Mouse (Mus musculus): ENCODE measurements around the gene Eid2. TPM values are rescaled to one million over a fixed set of nuclear protein-coding genes. Genes with fewer than 3 reads are reported as not detected.
A peak's percentile ranks its signal among the peaks of the same experiment; 100 is the strongest.

The Eid2 gene
- polyA plus RNA-seq, 1 experiment from 2014 or later = 1.2 TPM

GRCm38 (mm10) chr7:28278279-28278652, 10.6 kb downstream of the Eid2 start:
- Histone ChIP-seq H3K9ac (ENCODE audit: low read length) (peak overlapping the region; percentile 94), H3K36me3 (ENCODE audit: control insufficient read depth, insufficient read depth, low read length) (no peaks in the 10 kb centered on the region), H3K4me2 (ENCODE audit: low read depth, low read length) (peak overlapping the region; percentile 91), H3K27me3 (ENCODE audit: control insufficient read depth, insufficient read depth, low read length) (no peaks in the 10 kb centered on the region), H3K4me3 (replicated peaks; ENCODE audit: low read length) (peak overlapping the region; percentile 82), H3K4me1 (ENCODE audit: control insufficient read depth, insufficient read depth, low read length) (peaks cover 7% of the 10 kb centered on the region), H3K27ac (ENCODE audit: low read length) (no peak overlapping the region; the same call in 1 of the 2 replicates), H3K9me3 (replicated peaks; ENCODE audit: control insufficient read depth, low read length) (no peaks in the 10 kb centered on the region)
- WGBS = 85% methylated on average over 7 of the region's 7 CpGs
- no peak for ATAC-seq (ENCODE audit: insufficient read depth, low FRiP score)

GRCm38 (mm10) chr7:28280630-28281029, 12.9 kb downstream of the Eid2 start:
- peaks cover 7% of the 10 kb centered on the region for H3K4me1 ChIP-seq (ENCODE audit: control insufficient read depth, insufficient read depth, low read length)
- no peak overlapping the region for H3K4me3 ChIP-seq (replicated peaks; ENCODE audit: low read length)
- no peaks in the 10 kb centered on the region for H3K9me3 ChIP-seq (replicated peaks; ENCODE audit: control insufficient read depth, low read length)
- H3K27ac ChIP-seq (ENCODE audit: low read length) = no peak overlapping the region
- H3K9ac ChIP-seq (ENCODE audit: low read length) = no peak overlapping the region
- H3K27me3 ChIP-seq (ENCODE audit: control insufficient read depth, insufficient read depth, low read length) = no peaks in the 10 kb centered on the region
- ATAC-seq (ENCODE audit: insufficient read depth, low FRiP score) = no peak
- WGBS = 68% methylated on average over 7 of the region's 7 CpGs
- H3K4me2 ChIP-seq (ENCODE audit: low read depth, low read length) = no peak overlapping the region
- H3K36me3 ChIP-seq (ENCODE audit: control insufficient read depth, insufficient read depth, low read length) = no peaks in the 10 kb centered on the region

GRCm38 (mm10) chr7:28290165-28290564, 22.5 kb downstream of the Eid2 start:
- Histone ChIP-seq H3K4me1 (ENCODE audit: control insufficient read depth, insufficient read depth, low read length) (peaks cover 5% of the 10 kb centered on the region; the same call in 1 of the 2 replicates), H3K4me3 (replicated peaks; ENCODE audit: low read length) (peak overlapping the region; percentile 31), H3K27me3 (ENCODE audit: control insufficient read depth, insufficient read depth, low read length) (peaks cover 58% of the 10 kb centered on the region), H3K4me2 (ENCODE audit: low read depth, low read length) (peak overlapping the region; percentile 57), H3K9me3 (replicated peaks; ENCODE audit: control insufficient read depth, low read length) (no peaks in the 10 kb centered on the region), H3K36me3 (ENCODE audit: control insufficient read depth, insufficient read depth, low read length) (no peaks in the 10 kb centered on the region), H3K27ac (ENCODE audit: low read length) (no peak overlapping the region), H3K9ac (ENCODE audit: low read length) (peak overlapping the region; percentile 57; the same call in 1 of the 2 replicates)
- ATAC-seq (ENCODE audit: insufficient read depth, low FRiP score) = 0 out of 2 replicates have a peak, but pooled peaks have one; percentile 1
- WGBS = 0% methylated on average over 15 of the region's 18 CpGs

GRCm38 (mm10) chr7:28290638-28291590, 23.2 kb downstream of the Eid2 start, which contains the start of gene Selenov:
Gene Selenov (minus strand): TSS chr7:28291186.
- ATAC-seq (ENCODE audit: insufficient read depth, low FRiP score) = peak; percentile 52; the same call in 1 of the 2 replicates
- H3K27me3 ChIP-seq (ENCODE audit: control insufficient read depth, insufficient read depth, low read length) = peaks cover 63% of the 10 kb centered on the region
- peaks cover 5% of the 10 kb centered on the region; the same call in 1 of the 2 replicates for H3K4me1 ChIP-seq (ENCODE audit: control insufficient read depth, insufficient read depth, low read length)

GRCm38 (mm10) chr7:28294481-28294880, 26.8 kb downstream of the Eid2 start:
- Histone ChIP-seq H3K27ac (ENCODE audit: low read length) (no peak overlapping the region), H3K27me3 (ENCODE audit: control insufficient read depth, insufficient read depth, low read length) (peaks cover 60% of the 10 kb centered on the region), H3K36me3 (ENCODE audit: control insufficient read depth, insufficient read depth, low read length) (no peaks in the 10 kb centered on the region), H3K9ac (ENCODE audit: low read length) (peak overlapping the region; percentile 70), H3K4me3 (replicated peaks; ENCODE audit: low read length) (peak overlapping the region; percentile 54), H3K9me3 (replicated peaks; ENCODE audit: control insufficient read depth, low read length) (no peaks in the 10 kb centered on the region), H3K4me1 (ENCODE audit: control insufficient read depth, insufficient read depth, low read length) (peaks cover 5% of the 10 kb centered on the region; the same call in 1 of the 2 replicates), H3K4me2 (ENCODE audit: low read depth, low read length) (peak overlapping the region; percentile 73)
- 3% methylated on average over 63 of the region's 63 CpGs for WGBS
- peak; percentile 74 for ATAC-seq (ENCODE audit: insufficient read depth, low FRiP score)

More at GRCm38 (mm10) chr7:28290638-28291590, 23.2 kb downstream of the Eid2 start, which contains the start of gene Selenov:
- Histone ChIP-seq H3K9ac (ENCODE audit: low read length) (peak within 1 kb of the TSS; percentile 57), H3K4me2 (ENCODE audit: low read depth, low read length) (peak within 1 kb of the TSS; percentile 57), H3K9me3 (replicated peaks; ENCODE audit: control insufficient read depth, low read length) (no peaks in the 10 kb centered on the region), H3K36me3 (ENCODE audit: control insufficient read depth, insufficient read depth, low read length) (no peaks in the 10 kb centered on the region), H3K27ac (ENCODE audit: low read length) (no peak within 1 kb of the TSS), H3K4me3 (replicated peaks; ENCODE audit: low read length) (peak within 1 kb of the TSS; percentile 31)
- 1% methylated on average over 52 of the region's 52 CpGs for WGBS

- Histone ChIP-seq H3K27me3 (ENCODE audit: control insufficient read depth, insufficient read depth, low read length) (peaks cover 51% of the 10 kb centered on the region), H3K9ac (ENCODE audit: low read length) (no peak overlapping the region)
Observed at GRCm38 (mm10) chr7:28298837-28299625, 31.4 kb downstream of the Eid2 start.

GRCm38 (mm10) chr7:28301616-28302433, 34.1 kb downstream of the Eid2 start, which contains the start of gene Dll3:
Gene Dll3 (minus strand): TSS chr7:28302238.
- H3K27me3 ChIP-seq (ENCODE audit: control insufficient read depth, insufficient read depth, low read length) = peaks cover 36% of the 10 kb centered on the region
- H3K9ac ChIP-seq (ENCODE audit: low read length) = peak within 1 kb of the TSS; percentile 60
- H3K36me3 ChIP-seq (ENCODE audit: control insufficient read depth, insufficient read depth, low read length) = peaks cover 8% of the 10 kb centered on the region
- WGBS = 3% methylated on average over 30 of the region's 30 CpGs
- peaks cover 8% of the 10 kb centered on the region; the same call in 1 of the 2 replicates for H3K4me1 ChIP-seq (ENCODE audit: control insufficient read depth, insufficient read depth, low read length)
- peak within 1 kb of the TSS; percentile 29 for H3K4me3 ChIP-seq (replicated peaks; ENCODE audit: low read length)
- peak; percentile 71; the same call in 1 of the 2 replicates for ATAC-seq (ENCODE audit: insufficient read depth, low FRiP score)
- H3K27ac ChIP-seq (ENCODE audit: low read length) = no peak within 1 kb of the TSS
- H3K4me2 ChIP-seq (ENCODE audit: low read depth, low read length) = peak within 1 kb of the TSS; percentile 52
- no peaks in the 10 kb centered on the region for H3K9me3 ChIP-seq (replicated peaks; ENCODE audit: control insufficient read depth, low read length)

More at GRCm38 (mm10) chr7:28298837-28299625, 31.4 kb downstream of the Eid2 start:
- 24% methylated on average over 43 of the region's 43 CpGs for WGBS
- Histone ChIP-seq H3K9me3 (replicated peaks; ENCODE audit: control insufficient read depth, low read length) (no peaks in the 10 kb centered on the region), H3K4me2 (ENCODE audit: low read depth, low read length) (peak overlapping the region; percentile 20; the same call in 1 of the 2 replicates), H3K27ac (ENCODE audit: low read length) (no peak overlapping the region), H3K36me3 (ENCODE audit: control insufficient read depth, insufficient read depth, low read length) (no peaks in the 10 kb centered on the region), H3K4me1 (ENCODE audit: control insufficient read depth, insufficient read depth, low read length) (peaks cover 8% of the 10 kb centered on the region; the same call in 1 of the 2 replicates), H3K4me3 (replicated peaks; ENCODE audit: low read length) (no peak overlapping the region)
- ATAC-seq (ENCODE audit: insufficient read depth, low FRiP score) = no peak

GRCm38 (mm10) chr7:28305641-28306040, 38.0 kb downstream of the Eid2 start:
- Histone ChIP-seq H3K36me3 (ENCODE audit: control insufficient read depth, insufficient read depth, low read length) (peaks cover 8% of the 10 kb centered on the region), H3K4me3 (replicated peaks; ENCODE audit: low read length) (no peak overlapping the region), H3K4me1 (ENCODE audit: control insufficient read depth, insufficient read depth, low read length) (peaks cover 9% of the 10 kb centered on the region), H3K4me2 (ENCODE audit: low read depth, low read length) (no peak overlapping the region), H3K27me3 (ENCODE audit: control insufficient read depth, insufficient read depth, low read length) (peaks cover 14% of the 10 kb centered on the region), H3K27ac (ENCODE audit: low read length) (no peak overlapping the region), H3K9ac (ENCODE audit: low read length) (no peak overlapping the region), H3K9me3 (replicated peaks; ENCODE audit: control insufficient read depth, low read length) (no peaks in the 10 kb centered on the region)
- WGBS = 90% methylated on average over 10 of the region's 10 CpGs
- ATAC-seq (ENCODE audit: insufficient read depth, low FRiP score) = no peak
